Mouse (Mus musculus): ENCODE results near the gene Elmod3. TPM values are rescaled to one million over a fixed set of nuclear protein-coding genes. Genes with fewer than 3 reads are reported as not detected.
"Not testable (repeated sequence)": the region's sequence is repeated elsewhere in the genome, so short reads cannot be mapped to it uniquely, and the experiment has no call there.

The Elmod3 gene
- total and polyA plus RNA-seq, 2 experiments from 2014 or later, result 17.6 to 21.9 TPM

DNA sequence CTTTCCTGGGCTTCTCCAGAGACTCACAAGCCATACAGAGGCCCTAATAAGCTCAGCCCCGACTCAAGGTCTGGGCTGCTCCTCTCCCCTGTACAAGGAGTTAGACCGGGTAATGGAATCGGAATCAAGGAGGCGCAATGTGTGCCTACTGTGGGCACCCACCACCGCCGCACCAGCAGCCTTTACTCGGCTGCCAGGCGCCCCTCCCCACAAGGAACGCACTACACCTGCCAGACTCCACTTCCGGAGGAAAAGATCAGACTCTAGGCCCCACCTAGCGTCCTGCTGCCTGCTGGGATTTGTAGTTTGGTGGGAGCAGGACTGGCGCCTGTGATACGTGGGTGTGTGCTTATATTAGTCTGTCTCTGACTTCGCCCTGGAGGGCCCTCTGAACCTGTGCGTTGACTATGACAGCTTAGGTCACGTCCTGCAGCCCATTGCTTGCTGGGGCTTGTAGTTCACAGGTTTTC lies 59.6 kb downstream of the Elmod3 start:
- peak overlapping the region; percentile 55 for H3K4me3 ChIP-seq (ENCODE audit: low read depth, low read length)
- peak; percentile 94 for DNase-seq (ENCODE audit: low spot score)
- peak; percentile 96 for ATAC-seq (ENCODE audit: insufficient read depth, low read depth)
- TF ChIP-seq EP300 (IDR thresholded peaks at IDR 0.05; ENCODE audit: low read depth), result no peak
- TF ChIP-seq CTCF (IDR thresholded peaks at IDR 0.05; ENCODE audit: low read depth), result peak; percentile 10; the same call in 1 of the 2 replicates
- no peaks in the 10 kb centered on the region for H3K27me3 ChIP-seq (ENCODE audit: control insufficient read depth, insufficient read depth, low read length)
- H3K4me2 ChIP-seq (ENCODE audit: low read depth, low read length), result peak overlapping the region; percentile 73
- WGBS, result 1% methylated on average over 16 of the region's 16 CpGs
- H3K4me1 ChIP-seq (ENCODE audit: control insufficient read depth, insufficient read depth), result no peaks in the 10 kb centered on the region; the same call in 1 of the 2 replicates
- no peaks in the 10 kb centered on the region for H3K36me3 ChIP-seq (replicated peaks; ENCODE audit: control insufficient read depth, insufficient read depth, low read length)
- peak overlapping the region; percentile 40 for H3K27ac ChIP-seq (ENCODE audit: low read depth)
- no peaks in the 10 kb centered on the region for H3K9me3 ChIP-seq (replicated peaks; ENCODE audit: control insufficient read depth, low read length)
- peak overlapping the region; percentile 46 for H3K9ac ChIP-seq (replicated peaks; ENCODE audit: low read depth, low read length)

DNA sequence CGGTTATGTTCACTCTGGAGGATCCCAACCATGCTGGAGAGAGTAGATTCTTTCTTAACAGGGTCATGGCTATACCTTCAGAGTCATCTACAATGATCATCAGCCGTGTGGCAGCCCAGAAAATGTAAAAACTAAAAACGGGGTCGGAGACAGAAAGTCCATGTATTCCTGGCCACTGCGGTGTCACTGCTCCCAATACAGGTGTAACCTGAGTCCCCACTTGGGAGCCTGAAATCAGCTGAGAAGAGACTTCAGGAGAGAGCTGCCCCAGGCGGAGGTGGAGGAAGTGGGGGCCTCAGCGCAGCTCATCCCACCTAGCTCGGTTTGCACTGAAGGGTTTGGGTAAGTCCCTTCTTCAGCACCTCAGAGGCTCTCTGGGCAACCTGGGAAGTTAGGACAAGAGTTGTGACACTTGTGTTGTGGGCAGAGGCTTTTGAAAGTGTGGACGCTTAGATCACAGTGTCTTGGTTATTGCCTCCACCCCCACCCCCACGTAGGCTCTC lies 60.2 kb downstream of the Elmod3 start:
- no peak for TF ChIP-seq EP300 (IDR thresholded peaks at IDR 0.05; ENCODE audit: low read depth)
- TF ChIP-seq CTCF (IDR thresholded peaks at IDR 0.05; ENCODE audit: low read depth), result no peak
- no peaks in the 10 kb centered on the region for H3K36me3 ChIP-seq (replicated peaks; ENCODE audit: control insufficient read depth, insufficient read depth, low read length)
- H3K4me3 ChIP-seq (ENCODE audit: low read depth, low read length), result peak overlapping the region; percentile 55
- H3K4me2 ChIP-seq (ENCODE audit: low read depth, low read length), result peak overlapping the region; percentile 73
- H3K9ac ChIP-seq (replicated peaks; ENCODE audit: low read depth, low read length), result peak overlapping the region; percentile 46
- ATAC-seq (ENCODE audit: insufficient read depth, low read depth), result no peak
- no peak for DNase-seq (ENCODE audit: low spot score)
- H3K27me3 ChIP-seq (ENCODE audit: control insufficient read depth, insufficient read depth, low read length), result no peaks in the 10 kb centered on the region
- H3K4me1 ChIP-seq (ENCODE audit: control insufficient read depth, insufficient read depth), result no peaks in the 10 kb centered on the region; the same call in 1 of the 2 replicates
- WGBS, result 51% methylated on average over 10 of the region's 10 CpGs
- peak overlapping the region; percentile 40 for H3K27ac ChIP-seq (ENCODE audit: low read depth)
- no peaks in the 10 kb centered on the region for H3K9me3 ChIP-seq (replicated peaks; ENCODE audit: control insufficient read depth, low read length)

DNA sequence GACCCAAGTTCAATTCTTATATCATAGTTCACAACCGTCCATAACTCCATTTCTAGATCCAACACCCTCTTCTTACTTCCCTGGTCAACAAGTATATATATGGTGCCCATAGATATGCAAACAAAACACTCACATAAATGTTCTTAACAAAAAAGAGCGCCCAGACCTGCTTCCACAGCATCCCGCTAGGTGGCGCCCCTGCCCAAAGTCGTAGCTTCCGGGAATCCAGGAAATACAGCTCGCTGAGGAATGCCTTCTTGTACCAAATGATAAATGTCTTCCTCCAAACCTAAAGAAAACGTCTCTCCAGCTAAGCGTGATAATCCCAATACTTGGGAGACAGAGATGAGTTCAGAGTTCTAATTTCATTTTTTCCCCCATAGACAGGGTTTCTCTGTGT lies 63.0 kb downstream of the Elmod3 start:
- H3K4me3 ChIP-seq (ENCODE audit: low read depth, low read length), result peak overlapping the region; percentile 10; the same call in 1 of the 2 replicates
- WGBS, result 4% methylated on average over 9 of the region's 9 CpGs
- H3K4me1 ChIP-seq (ENCODE audit: control insufficient read depth, insufficient read depth), result peaks cover 6% of the 10 kb centered on the region; the same call in 1 of the 2 replicates
- H3K9ac ChIP-seq (replicated peaks; ENCODE audit: low read depth, low read length), result no peak overlapping the region
- no peaks in the 10 kb centered on the region for H3K9me3 ChIP-seq (replicated peaks; ENCODE audit: control insufficient read depth, low read length)
- no peaks in the 10 kb centered on the region for H3K27me3 ChIP-seq (ENCODE audit: control insufficient read depth, insufficient read depth, low read length)
- H3K36me3 ChIP-seq (replicated peaks; ENCODE audit: control insufficient read depth, insufficient read depth, low read length), result no peaks in the 10 kb centered on the region
- peak; percentile 77 for DNase-seq (ENCODE audit: low spot score)
- H3K27ac ChIP-seq (ENCODE audit: low read depth), result no peak overlapping the region
- TF ChIP-seq EP300 (IDR thresholded peaks at IDR 0.05; ENCODE audit: low read depth) (no peak), CTCF (IDR thresholded peaks at IDR 0.05; ENCODE audit: low read depth) (peak; percentile 90)
- ATAC-seq (ENCODE audit: insufficient read depth, low read depth), result no peak
- peak overlapping the region; percentile 50 for H3K4me2 ChIP-seq (ENCODE audit: low read depth, low read length)

DNA sequence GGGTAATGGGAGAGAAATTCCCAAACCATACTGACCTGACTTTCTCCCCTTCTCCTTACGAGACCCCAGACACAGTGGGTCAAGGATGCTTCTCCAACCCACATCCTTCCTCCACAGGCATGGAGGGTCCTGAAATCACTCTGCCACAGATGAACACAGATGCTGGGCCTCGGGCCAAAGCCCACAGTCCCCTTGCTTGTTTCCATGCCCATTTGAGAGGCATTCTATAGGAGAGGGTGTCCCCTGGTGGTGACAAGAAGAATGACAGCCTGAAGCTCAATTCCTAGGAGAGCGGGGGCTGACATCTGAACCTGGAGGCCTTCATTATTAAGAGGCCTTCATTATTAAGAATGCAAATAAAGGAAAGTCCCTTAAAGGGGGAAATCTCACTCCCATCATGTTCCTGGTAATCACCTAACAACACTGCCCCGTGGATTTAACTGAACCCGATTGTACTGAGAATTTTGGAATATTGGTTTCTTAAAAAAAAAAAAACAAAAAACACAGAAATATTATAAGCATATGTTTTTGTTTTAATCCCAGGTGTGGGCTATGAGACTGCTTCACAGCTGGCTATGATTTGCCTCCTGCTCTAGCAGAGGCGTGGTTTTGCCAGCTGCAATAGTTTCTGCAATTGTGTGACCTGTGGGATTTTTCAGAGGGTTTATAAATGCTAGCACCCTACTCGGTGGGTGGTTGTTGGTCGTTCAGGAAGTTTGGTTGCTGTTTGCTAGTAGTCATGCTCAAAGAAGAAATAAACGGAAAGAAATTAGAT lies 64.0 kb downstream of the Elmod3 start:
- no peaks in the 10 kb centered on the region for H3K36me3 ChIP-seq (replicated peaks; ENCODE audit: control insufficient read depth, insufficient read depth, low read length)
- H3K27ac ChIP-seq (ENCODE audit: low read depth), result no peak overlapping the region
- H3K27me3 ChIP-seq (ENCODE audit: control insufficient read depth, insufficient read depth, low read length), result no peaks in the 10 kb centered on the region
- peaks cover 6% of the 10 kb centered on the region; the same call in 1 of the 2 replicates for H3K4me1 ChIP-seq (ENCODE audit: control insufficient read depth, insufficient read depth)
- H3K9ac ChIP-seq (replicated peaks; ENCODE audit: low read depth, low read length), result no peak overlapping the region
- H3K4me3 ChIP-seq (ENCODE audit: low read depth, low read length), result no peak overlapping the region
- 41% methylated on average over 9 of the region's 9 CpGs for WGBS
- TF ChIP-seq EP300 (IDR thresholded peaks at IDR 0.05; ENCODE audit: low read depth) (no peak), CTCF (IDR thresholded peaks at IDR 0.05; ENCODE audit: low read depth) (peak; percentile 98)
- peak; percentile 10; the same call in 1 of the 2 replicates for ATAC-seq (ENCODE audit: insufficient read depth, low read depth)
- peak; percentile 78 for DNase-seq (ENCODE audit: low spot score)
- H3K9me3 ChIP-seq (replicated peaks; ENCODE audit: control insufficient read depth, low read length), result no peaks in the 10 kb centered on the region
- H3K4me2 ChIP-seq (ENCODE audit: low read depth, low read length), result no peak overlapping the region

DNA sequence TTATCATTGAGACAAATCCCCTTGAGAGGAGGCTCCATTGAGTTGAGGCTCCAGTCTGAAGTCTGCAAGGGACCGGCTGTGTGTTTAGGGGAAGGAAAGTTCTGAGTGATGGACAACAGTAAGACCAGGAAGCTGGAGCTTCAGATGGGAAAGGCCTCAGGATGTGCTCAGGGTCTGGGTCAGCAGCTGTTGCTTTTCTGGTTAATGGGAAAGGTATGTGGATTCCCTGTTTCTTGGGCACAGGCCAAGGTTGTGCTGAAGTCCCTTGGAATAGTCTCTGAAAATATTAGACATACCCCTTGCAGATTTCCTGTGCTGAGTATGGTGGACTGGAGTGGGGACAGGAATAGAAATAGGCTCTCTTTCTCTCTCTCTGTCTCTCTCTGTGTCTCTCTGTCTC lies 64.7 kb downstream of the Elmod3 start:
- not testable (repeated sequence) for H3K27me3 ChIP-seq (ENCODE audit: control insufficient read depth, insufficient read depth, low read length); H3K4me2 ChIP-seq (ENCODE audit: low read depth, low read length); H3K4me3 ChIP-seq (ENCODE audit: low read depth, low read length); H3K36me3 ChIP-seq (replicated peaks; ENCODE audit: control insufficient read depth, insufficient read depth, low read length); H3K9ac ChIP-seq (replicated peaks; ENCODE audit: low read depth, low read length); H3K27ac ChIP-seq (ENCODE audit: low read depth); H3K4me1 ChIP-seq (ENCODE audit: control insufficient read depth, insufficient read depth); H3K9me3 ChIP-seq (replicated peaks; ENCODE audit: control insufficient read depth, low read length)
- peak; percentile 49 for ATAC-seq (ENCODE audit: insufficient read depth, low read depth)
- WGBS, result 24% methylated on average over 1 of the region's 1 CpGs
- DNase-seq (ENCODE audit: low spot score), result peak; percentile 36

All from heart, postnatal 0 days (tissue).